Mouse (Mus musculus) myocyte (in vitro differentiated cells): ENCODE results near the gene Alb.

Source experiments
- CEBPB ChIP-seq: IDR thresholded peaks from 2 replicates; pipeline ENCODE4 v1.6.1; 2011; ENCODE audit warnings: mild to moderate bottlenecking, moderate library complexity; ENCODE audit not compliant: poor library complexity, insufficient read depth, severe bottlenecking
- E2F4 ChIP-seq: IDR thresholded peaks from one replicate; pipeline ENCODE4 v1.6.1; 2011; ENCODE audit warnings: mild to moderate bottlenecking, control low read depth, moderate library complexity; ENCODE audit not compliant: insufficient read depth
- MAX ChIP-seq: IDR thresholded peaks from one replicate; pipeline ENCODE4 v1.6.1; 2011; ENCODE audit warnings: low read depth, mild to moderate bottlenecking, control low read depth
- MYOG ChIP-seq, 3 experiments: IDR thresholded peaks; one replicate each; pipeline ENCODE4 v1.6.1; 2011; ENCODE audit warnings: control low read depth in 2 of 3, low read depth in 2 of 3, mild to moderate bottlenecking in 2 of 3; ENCODE audit not compliant: insufficient read length in 2 of 3, control insufficient read depth in 1 of 3, insufficient read depth in 1 of 3
- POLR2A ChIP-seq: IDR thresholded peaks from one replicate; pipeline ENCODE4 v1.6.1; 2011; ENCODE audit warnings: low read depth, mild to moderate bottlenecking, control low read depth, moderate library complexity; ENCODE audit not compliant: insufficient read length
- POLR2AphosphoS2 ChIP-seq: IDR thresholded peaks from one replicate; pipeline ENCODE4 v1.6.1; 2011; ENCODE audit warnings: low read depth, control low read depth; ENCODE audit not compliant: insufficient read length
- REST ChIP-seq: IDR thresholded peaks from one replicate; pipeline ENCODE4 v1.6.1; 2011; ENCODE audit warnings: mild to moderate bottlenecking, control low read depth, moderate library complexity; ENCODE audit not compliant: insufficient read depth, insufficient read length
- TCF12 ChIP-seq: IDR thresholded peaks from one replicate; pipeline ENCODE4 v1.6.1; 2011; ENCODE audit warnings: mild to moderate bottlenecking, control low read depth; ENCODE audit not compliant: poor library complexity, insufficient read depth, severe bottlenecking
- USF1 ChIP-seq: IDR thresholded peaks from one replicate; pipeline ENCODE4 v1.6.1; 2011; ENCODE audit warnings: low read depth, mild to moderate bottlenecking, control low read depth, moderate library complexity

DNA sequence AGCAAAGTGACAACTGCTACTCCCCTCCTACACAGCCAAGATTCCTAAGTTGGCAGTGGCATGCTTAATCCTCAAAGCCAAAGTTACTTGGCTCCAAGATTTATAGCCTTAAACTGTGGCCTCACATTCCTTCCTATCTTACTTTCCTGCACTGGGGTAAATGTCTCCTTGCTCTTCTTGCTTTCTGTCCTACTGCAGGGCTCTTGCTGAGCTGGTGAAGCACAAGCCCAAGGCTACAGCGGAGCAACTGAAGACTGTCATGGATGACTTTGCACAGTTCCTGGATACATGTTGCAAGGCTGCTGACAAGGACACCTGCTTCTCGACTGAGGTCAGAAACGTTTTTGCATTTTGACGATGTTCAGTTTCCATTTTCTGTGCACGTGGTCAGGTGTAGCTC, 13.7 kb downstream of the Alb start:
- TF ChIP-seq POLR2A (no peak), USF1 (no peak), CEBPB (no peak), REST (no peak), TCF12 (no peak), MAX (no peak), POLR2AphosphoS2 (no peak), MYOG (IDR thresholded peaks at IDR 0.05; ENCODE audit: control insufficient read depth in 1 of 3, insufficient read depth in 1 of 3, insufficient read length in 2 of 3, low read depth in 2 of 3) (no peak), E2F4 (no peak)
